Mouse (Mus musculus) layer of hippocampus, postnatal 10 days (tissue): Measurements from ENCODE around the gene Mvb12b. TPM values are rescaled to one million over a fixed set of nuclear protein-coding genes. Genes with fewer than 3 reads are reported as not detected.
A peak's percentile ranks its signal among the peaks of the same experiment; 100 is the strongest.

Experiments used
- DNase-seq, 2 experiments: peaks; one replicate each; pipeline ENCODE4 v3.0.0; 2021; ENCODE audit warnings: low spot score in 2 of 2
- total RNA-seq, 2 experiments: library from RNA; stranded (reverse); gene quantifications; 2 replicates each; pipeline ENCODE4 v1.2.3; 2021

The Mvb12b gene
- total RNA-seq, 2 experiments from 2014 or later: 114 to 115 TPM

DNA sequence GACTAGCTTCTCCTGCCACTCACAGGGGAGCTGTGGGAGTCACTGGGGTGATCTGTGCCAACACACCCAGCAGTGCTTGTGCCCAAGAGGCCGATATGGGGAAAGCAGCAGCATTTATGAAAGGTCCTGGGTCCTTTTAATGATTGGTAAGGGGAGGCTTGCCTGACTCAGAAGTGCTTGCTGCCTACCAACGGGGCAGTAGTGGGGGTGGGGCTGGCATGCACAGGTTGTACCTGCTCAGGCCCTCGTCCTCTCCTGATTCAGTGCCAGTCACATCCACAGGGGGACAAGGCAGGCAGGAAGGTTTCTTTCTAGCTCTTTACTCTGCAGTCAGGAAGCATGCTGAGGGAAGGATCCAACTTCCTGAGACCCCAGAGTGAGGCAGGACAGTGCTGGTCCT, 150.6 kb downstream of the Mvb12b start:
- no peak for DNase-seq

DNA sequence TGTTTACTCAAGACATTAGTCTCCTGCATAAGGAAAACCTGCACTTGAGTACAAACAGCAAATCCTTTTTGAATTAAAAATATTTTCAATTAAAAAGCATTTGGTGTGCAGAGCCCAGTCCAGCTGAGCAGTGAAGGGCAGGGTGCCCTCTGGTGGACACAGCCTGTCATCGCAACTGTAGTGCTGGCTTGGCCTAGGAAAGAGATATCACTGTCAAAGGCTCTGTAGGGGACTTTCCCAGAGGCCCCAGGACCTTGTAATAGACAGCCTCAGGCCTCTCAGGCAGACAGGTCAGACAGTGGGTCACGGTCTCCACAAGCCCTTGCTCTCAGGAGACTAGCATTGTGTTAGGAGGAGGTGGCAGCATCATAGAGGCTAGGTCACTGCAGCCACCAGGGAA, 151.0 kb downstream of the Mvb12b start:
- DNase-seq: peak; percentile 82 to 84

DNA sequence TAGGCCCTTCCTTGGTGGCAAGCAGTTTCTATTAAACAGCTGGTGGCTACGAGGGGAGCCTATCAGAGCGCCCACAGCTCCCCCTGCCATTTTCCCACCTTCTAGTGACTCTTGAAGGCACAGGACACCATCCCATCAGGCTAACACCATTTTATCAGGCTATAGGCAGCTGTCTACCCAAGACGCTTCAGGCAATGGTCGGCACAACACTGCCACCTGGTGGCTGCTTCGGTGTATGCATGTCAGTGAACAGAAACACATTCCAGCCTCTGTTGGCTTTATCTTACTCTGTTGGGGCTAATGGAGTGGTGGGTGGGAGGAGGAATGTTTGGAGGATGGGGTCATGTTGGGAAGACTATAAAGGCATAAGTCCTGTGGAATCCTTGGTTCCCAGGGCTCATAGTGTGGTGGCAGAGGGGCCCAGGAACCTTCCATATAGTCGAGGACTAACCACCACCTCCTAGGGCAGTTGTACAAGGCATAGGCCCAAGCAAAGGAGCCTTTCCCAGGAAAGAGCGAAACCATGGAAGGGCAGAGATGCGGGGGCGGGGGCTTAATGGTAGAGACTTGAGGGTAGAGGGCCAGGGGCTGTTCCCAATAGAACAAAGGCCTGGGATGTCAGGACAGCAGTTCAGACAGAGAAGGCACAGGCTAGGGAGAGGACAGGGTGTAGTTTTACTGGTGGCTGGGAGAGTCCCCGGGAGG, 152.8 kb downstream of the Mvb12b start:
- peak; percentile 88 to 92 for DNase-seq

DNA sequence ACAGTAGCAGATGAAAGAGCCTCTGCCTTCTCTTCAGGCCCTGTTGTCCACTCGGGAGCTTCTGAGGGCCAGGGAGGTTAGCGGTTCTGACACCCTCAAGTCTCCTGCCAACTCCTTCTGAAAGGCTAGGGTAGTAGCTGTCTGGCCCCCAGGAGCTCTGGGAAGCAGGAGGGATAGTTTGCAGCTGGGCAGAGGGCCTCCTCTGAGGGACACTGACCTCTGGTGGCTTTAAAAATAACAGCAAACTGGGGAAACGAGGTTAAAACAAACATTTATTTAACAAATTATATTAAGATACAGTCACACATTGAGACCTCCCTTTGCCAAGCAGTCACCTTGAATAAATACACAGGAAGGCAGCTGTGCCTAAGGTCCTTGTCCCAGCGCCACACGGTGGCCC, 158.0 kb downstream of the Mvb12b start:
- no peak for DNase-seq

DNA sequence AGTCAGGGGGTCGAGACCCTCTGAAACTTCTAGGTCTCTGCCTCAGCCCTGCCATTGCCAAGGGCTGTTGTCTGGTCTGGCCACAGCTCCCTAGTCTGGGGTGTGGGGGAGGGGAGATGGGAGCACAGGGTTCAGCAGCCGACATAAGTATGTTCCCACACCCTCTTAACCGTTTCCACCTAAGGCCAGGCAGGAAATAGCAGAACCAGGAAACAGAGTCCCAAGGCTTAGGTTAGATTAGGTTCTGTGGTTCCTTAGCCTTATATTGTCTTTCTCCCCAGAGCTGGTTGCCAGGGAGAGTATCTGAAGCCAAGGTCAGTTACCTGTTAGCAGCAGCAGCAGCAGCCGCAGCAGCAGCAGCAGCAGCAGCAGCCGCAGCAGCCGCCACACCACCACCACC, 160.5 kb downstream of the Mvb12b start:
- no peak for DNase-seq

DNA sequence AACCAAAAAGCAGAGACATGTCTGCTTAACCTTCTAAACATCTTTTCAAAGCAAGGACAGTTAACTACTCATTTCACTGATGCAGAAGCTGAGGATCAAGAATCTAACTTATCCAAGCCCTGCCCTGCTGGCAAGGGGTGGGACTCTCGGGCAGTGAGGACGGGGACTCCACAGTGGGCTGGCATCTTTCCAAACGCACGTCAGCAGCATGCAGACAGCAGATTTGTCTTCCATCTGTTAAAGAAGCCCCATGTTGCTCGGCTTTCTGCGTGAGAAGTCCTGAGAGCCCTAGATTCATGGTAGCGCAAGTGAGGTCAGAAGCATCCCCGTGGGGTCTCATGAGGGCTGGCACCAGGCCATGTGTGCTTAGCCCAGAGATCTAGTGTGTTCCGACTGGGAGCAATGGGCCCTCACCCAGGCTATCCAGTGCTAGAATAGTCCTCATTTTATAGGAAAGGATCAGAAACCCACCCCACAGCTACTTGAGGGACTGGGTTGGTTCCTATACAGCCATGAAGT, 167.3 kb downstream of the Mvb12b start:
- DNase-seq: no peak

DNA sequence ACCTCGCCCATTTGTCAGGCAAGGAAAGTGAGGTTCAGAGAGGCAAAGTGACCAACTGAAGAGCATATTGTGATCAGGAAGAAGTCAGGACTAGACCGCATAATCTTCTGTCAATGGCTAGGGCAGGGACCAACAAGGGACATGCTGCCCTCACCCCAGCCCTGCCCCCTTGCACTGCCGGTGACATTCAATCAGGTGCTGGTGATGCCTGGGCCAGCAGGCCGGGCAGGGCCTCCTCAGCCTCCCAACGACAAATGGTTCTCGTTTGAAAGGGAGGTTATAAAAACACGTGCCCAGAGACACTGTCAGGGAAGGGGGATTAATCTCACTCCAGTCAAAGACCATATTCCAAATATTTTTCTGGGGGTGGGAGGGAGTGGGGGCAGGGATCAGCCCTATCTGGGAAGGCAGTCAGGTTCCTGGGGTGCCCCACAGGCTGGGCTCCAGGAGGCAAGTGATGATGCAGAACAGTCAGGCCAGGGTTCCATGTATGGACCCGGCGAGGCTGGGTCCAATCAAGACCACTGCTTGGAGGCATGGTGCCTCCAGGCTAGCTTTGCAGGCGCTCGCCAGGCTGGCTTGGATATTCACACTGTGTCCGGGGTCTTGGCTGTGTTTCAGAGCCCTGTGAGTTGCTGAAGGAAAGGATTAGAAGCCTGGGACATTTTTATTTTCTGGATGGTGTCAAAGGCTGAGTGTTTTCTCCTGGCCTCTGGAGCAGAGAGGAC, 168.2 kb downstream of the Mvb12b start:
- DNase-seq: peak in 1 of 2 experiments; percentile 44

DNA sequence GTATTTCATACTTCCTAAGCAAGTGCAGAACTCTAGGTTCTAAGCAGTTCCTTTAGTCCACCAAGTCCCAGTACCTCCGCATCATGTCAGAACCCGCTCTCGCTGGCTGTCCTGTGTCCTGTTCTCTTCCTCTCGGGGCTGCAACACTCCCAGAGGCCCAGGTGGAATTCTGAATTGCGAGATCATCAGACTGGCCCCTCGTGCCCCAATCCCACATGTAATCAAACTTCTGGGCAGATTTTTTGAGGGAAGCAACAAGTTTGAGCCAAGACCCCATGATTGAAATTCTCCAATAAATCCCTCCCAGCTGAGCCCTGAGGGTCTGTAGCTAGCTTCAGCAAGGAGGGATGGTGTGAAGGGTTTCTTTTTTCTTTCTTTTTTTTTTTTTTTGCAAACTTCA, 169.2 kb downstream of the Mvb12b start:
- DNase-seq: no peak

DNA sequence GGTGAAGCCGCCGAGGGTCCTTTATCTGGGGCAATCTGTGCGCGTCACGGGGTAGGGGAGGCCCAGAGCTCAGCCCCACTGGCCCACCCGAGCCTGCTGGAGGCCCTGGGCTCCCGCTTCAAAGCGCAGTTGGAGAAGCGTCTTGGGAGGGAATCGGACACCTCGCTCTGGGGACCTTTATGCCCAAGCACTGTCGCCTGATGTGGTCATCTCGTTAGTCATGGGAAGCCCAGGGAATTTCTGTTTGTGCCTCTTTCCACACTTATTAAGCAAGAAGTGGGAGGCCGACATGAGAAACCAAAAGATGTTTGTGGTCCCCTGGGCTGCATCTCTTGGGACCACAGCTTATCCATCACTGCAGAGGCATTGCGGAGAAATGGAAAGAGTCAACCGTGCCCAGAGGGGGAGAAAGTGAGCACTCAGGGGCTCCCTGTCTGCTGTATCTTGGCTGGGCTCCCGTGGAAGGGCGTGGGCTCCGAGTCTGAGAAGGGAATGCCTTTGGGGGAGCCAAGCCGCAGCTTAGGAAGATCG, 169.9 kb downstream of the Mvb12b start:
- DNase-seq: no peak

DNA sequence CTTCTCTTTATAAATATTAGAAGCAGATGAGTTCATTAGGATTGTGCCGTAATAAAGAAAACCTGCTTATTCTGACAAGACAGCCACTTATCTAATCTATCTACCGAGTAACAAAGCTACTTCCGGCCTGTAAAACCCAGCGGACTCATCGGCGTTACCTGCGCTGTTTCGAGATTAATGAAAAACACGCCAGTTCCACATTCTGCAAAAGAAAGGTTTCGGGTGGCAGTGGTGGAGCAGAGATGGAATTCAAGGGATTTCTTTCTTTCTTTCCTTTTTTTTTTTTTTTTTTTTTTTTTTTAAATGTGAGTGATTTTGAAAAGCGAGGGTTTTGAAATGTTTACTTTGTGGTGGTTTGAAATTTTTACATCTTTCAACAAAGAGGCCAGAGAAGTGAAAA, 170.4 kb downstream of the Mvb12b start:
- no peak for DNase-seq

DNA sequence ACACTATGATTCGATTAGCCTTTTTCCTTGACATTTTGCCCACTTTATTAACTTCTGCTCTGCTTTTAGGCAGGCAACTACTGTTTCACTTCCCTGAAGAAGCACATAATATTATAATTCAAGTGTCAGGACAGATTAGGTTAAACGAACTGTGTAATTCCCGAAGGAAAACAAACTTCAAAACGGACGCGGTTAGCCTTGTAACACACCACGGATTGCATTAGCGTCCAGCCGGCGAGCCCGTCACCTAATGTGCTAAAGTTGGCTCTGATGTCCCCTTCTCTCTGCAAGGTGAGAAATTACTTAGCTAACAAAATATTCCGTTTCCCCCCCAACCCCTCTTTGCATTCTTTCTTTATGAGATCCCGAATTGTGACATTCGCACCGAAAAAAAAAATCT, 170.9 kb downstream of the Mvb12b start:
- no peak for DNase-seq

DNA sequence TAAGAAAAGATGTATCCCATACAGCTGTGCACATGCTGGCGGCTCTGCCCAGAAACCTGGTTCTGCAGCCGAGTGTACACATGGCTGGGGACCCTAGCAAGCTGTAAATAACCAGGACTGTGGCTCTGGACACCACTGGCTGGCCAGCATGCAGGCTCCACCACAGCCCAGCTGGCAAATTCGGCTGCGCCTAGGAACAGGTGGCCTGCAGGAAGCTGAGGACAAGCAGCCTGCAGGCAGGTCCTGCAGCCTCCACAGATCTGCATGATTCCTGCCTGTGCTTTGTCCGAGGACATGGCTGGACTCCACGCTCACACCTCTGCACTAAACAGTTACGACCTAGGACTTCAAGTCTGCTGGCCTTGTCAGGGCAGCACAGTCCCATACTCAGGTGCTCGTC, 172.8 kb downstream of the Mvb12b start:
- no peak for DNase-seq

DNA sequence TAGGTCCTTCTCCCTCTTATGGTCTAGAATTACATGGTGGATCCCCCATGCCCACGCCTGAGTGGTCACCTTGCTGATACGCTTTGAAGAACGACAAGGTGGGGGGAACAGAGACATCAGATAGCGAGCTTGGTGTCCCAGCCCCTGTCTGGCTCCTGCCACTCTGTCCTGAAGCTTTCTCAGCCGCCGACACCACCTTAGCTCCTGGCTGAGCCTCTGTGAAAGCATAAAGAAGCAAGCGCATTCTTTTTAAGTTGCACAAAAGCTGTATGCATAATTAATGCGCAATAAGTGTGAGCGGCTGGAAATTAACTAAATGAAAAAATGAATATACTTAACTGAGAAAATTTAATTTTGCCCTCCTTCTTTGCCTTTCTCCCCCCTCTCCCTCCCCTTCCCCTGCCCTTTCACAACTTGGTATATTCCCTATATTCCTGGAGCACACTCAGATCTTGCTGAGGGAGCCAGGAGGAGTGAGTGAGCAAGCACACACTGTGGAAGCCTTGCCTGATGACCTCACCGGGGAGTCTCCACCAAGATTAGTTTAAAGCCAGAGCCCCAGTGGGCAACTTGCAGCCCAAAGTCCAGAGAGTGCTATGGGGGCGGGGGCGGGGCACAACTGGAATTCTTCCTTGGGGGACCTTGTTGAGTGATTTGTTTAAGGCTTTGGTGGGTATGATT, 174.0 kb downstream of the Mvb12b start:
- no peak for DNase-seq

DNA sequence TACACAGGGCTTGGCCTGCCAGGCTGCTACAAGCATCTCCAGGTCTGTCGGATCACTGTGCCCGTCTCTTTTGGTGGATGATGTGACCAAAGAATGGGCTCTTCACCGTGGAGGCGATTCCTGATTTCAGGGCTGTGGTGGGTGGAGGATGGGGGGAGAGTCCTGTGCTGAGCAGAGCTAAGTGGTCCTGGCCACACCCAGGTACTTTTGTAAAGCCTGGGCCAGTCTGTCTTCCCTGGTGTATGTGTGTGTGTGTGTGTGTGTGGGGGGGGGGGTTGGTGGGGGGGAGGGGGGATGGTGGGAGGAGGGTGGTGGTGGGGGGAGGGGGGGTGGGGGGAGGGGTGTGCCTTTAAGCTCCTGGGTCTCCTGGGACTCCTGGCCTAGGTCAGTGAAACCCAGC, 174.9 kb downstream of the Mvb12b start:
- DNase-seq: no peak

DNA sequence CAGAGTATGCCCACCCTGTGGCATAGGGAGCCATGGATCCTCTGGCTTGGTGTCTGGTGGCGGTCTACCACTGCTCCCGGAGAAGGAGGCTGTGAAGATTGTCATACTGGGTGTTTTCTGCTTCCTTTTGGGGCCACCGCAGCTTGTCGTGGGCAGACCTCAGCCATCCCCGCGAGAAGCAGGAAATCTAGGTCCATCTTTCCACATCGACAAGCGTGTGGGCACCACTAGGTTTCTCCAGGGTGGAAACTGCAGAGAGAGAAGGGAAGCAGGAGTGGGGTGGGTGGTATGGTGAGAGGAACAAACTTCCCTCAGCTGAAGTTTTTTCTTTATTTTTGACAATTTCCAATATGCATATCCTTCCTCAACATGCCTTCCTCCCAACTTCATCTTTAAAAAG, 178.9 kb downstream of the Mvb12b start:
- no peak for DNase-seq

DNA sequence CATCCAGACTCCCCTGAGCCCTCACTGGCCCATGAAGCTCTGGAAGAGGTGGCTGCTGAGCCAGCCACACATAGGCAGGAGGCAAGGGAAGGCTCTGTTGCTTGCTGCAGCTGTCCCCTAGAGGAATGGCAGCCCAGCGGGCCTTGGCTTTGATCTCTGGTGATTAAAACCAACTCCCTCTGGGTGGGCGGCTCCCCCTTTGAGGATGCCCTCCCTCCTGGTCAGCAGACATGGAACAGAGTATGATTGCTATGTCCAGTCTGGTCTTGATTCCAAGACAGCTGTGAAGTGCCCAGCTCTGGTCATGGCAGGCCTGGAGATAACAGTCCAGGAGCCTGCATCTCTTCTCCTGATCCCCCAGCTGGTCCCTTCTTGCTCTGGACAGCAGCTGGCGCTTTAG, 179.7 kb downstream of the Mvb12b start:
- no peak for DNase-seq

DNA sequence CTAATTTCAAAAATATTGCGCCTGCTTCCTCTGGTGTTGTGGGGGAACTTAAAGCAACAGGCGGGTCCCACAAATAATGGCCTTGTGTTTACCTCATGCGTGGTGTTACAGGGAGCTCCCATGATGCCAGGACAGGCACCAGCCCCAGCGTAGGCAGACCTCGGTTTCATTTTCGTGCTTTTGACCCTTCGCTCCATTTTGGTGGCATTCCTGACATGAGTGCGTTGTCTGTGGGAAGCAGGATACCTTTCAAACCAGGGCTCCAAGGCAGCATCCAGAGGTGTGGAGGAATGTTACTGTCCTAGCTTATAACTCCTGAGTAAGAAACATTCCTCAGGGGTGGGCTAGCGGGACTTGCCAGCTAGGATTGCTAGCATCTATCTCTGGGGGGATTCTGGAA, 181.3 kb downstream of the Mvb12b start:
- DNase-seq: no peak

DNA sequence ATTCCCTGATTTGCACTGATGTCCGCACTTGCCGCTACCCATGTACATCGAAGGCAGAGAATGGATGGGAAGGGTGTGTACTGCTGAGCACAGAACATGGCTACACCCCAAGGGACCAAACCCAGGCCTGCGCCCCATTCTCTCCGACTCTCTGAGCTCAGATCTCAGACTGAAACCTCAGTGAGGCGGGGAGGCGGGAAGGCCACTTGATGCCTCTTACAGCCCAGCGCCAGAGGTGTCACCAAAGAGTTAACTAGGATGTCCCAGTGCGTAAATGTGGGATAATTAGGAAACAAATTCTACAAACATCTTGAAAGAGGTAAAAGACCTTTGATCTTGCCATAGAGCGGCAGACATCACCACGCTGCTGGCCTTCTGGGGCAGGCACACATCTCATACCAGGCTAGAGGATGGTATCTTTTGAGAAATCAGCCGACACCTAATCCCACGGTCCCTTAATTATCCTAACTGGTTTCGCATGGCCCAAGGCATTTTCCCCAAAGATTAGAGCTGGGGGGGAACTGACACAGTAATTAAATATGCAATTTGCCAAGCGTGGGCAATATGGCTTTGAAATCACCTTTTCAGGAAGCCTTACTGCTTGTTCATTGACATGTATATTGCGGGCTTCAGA, 181.9 kb downstream of the Mvb12b start:
- no peak for DNase-seq

DNA sequence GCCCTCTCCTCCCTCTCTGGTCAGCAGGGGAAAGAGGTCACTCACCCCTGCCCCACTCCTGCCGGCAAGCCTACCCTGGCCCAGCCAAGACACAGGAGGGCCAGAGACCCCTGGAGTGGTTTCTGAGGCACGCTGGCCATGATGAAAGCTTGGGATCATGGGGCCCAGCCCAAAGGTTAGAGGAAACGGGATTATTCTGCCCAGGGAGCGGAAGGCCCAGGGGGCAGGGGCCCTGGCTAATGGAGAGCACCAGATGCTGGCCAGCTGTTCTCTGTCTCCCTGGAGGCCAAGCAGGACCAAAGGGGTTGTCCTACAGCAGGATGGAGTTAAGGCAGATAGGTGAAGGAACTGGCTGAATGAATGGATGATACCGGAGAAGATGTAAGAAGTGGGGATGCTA, 184.5 kb downstream of the Mvb12b start:
- DNase-seq: no peak

DNA sequence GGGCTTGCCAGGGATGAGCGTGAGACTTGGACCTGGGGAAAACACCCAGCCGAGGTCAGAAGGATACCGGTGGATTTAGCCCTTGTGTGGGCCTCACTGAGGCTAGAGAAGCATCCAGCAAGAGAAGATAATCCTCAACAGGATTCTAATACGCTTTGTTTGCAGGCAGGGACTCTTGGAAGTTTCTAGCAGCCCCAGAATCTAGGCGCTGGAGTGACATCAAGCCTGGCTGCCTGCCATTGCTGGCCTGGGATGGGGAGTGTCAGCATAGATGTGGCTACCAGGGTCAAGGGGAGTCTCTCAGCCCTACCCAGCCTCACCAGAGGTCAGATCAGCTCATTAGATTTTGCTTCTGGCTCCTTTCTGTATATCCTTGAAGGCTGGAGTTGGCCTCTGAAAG, 185.0 kb downstream of the Mvb12b start:
- no peak for DNase-seq

DNA sequence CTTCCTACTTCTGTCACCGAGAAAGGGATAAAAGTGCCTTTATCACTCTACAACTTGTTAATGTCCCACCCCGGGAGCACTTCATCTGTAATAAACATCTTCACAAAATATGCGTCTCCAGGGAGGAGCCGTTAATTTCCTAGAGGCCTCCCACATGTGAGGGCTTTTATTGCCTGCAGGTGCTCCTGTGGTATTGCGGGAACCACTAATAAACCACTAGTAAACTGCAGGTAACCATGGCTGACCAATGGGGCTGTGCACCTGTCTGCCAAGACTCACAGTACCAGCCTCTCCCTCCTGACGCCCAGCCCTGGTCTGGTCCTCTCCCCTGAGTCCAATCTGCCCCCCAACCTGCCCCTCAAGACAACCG, 186.3 kb downstream of the Mvb12b start:
- no peak for DNase-seq
